Mouse (Mus musculus) hindbrain, embryonic 10.5 days (tissue): ENCODE data around the gene Rps6ka6. TPM values are rescaled to one million over a fixed set of nuclear protein-coding genes. Genes with fewer than 3 reads are reported as not detected.

Experiments used
- DNase-seq: peaks from one replicate; pipeline ENCODE4 v3.0.0-alpha.2; 2017; ENCODE audit warnings: low spot score
- H3K27ac ChIP-seq: fragments of 300-500 bp; sonication (generic); 2 replicates; pipeline ENCODE4 v1.5.1; 2016; ENCODE audit warnings: mild to moderate bottlenecking, moderate library complexity
- H3K27me3 ChIP-seq: fragments of 300-500 bp; sonication (generic); 2 replicates; pipeline ENCODE4 v1.6.1; 2016; ENCODE audit warnings: mild to moderate bottlenecking; ENCODE audit not compliant: poor library complexity, insufficient read depth, severe bottlenecking
- H3K36me3 ChIP-seq: fragments of 300-500 bp; sonication (generic); 2 replicates; pipeline ENCODE4 v1.6.1; 2016; ENCODE audit warnings: mild to moderate bottlenecking, moderate library complexity
- H3K4me1 ChIP-seq: fragments of 300-500 bp; sonication (generic); replicated peaks from 2 replicates; pipeline ENCODE4 v1.6.1; 2016; ENCODE audit warnings: mild to moderate bottlenecking
- H3K4me3 ChIP-seq: fragments of 300-500 bp; sonication (generic); 2 replicates; pipeline ENCODE4 v1.5.1; 2016; ENCODE audit warnings: mild to moderate bottlenecking, moderate library complexity
- H3K9me3 ChIP-seq: fragments of 300-500 bp; sonication (generic); 2 replicates; pipeline ENCODE4 v1.6.1; 2016; ENCODE audit warnings: mild to moderate bottlenecking, moderate library complexity
- WGBS: fragments of 180-500 bp; shearing (Covaris S2); methylation state at CpG from one replicate; pipeline ENCODE4 v1.1.7; 2016; 5-methylcytosine and 5-hydroxymethylcytosine counted together
- polyA plus RNA-seq: library from polyadenylated mRNA; unstranded; fragments of >200 nt; fragmentation: Nextera tagmentation; extraction: Ambion mirVana; gene quantifications from 2 replicates; pipeline ENCODE4 v1.2.1, GENCODE M21; 2016

Rps6ka6 gene
- polyA plus RNA-seq, result 44.9 and 60.5 TPM in 2 replicates

- Histone ChIP-seq H3K4me3 (no peak within 1 kb of the TSS), H3K9me3 (no peaks in the 10 kb centered on the region), H3K27me3 (no peaks in the 10 kb centered on the region), H3K4me1 (no peaks in the 10 kb centered on the region), H3K27ac (no peak within 1 kb of the TSS), H3K36me3 (no peaks in the 10 kb centered on the region)
- no peak for DNase-seq
- WGBS, result 70% methylated on average over 10 of the region's 10 CpGs
Measured at GRCm38 (mm10) chrX:111537859-111538258, at the start of gene Rps6ka6. Rps6ka6 (minus strand) TSS chrX:111537959.

- no peaks in the 10 kb centered on the region for H3K9me3 ChIP-seq
- no peak for DNase-seq
- no peaks in the 10 kb centered on the region for H3K36me3 ChIP-seq
- no peaks in the 10 kb centered on the region for H3K27me3 ChIP-seq
- no peak overlapping the region for H3K27ac ChIP-seq
- H3K4me3 ChIP-seq, result no peak overlapping the region
- 93% methylated on average over 2 of the region's 2 CpGs for WGBS
- no peaks in the 10 kb centered on the region for H3K4me1 ChIP-seq
Measured at GRCm38 (mm10) chrX:111577044-111577443, 39.3 kb upstream of the Rps6ka6 start.

GRCm38 (mm10) chrX:111518206-111518605 lies 19.6 kb downstream of the Rps6ka6 start:
- Histone ChIP-seq H3K27ac (no peak overlapping the region), H3K9me3 (no peaks in the 10 kb centered on the region), H3K36me3 (no peaks in the 10 kb centered on the region), H3K27me3 (no peaks in the 10 kb centered on the region), H3K4me3 (no peak overlapping the region), H3K4me1 (no peaks in the 10 kb centered on the region)
- no peak for DNase-seq
- WGBS, result 83% methylated on average over 1 of the region's 1 CpGs

- no peak for DNase-seq
- H3K9me3 ChIP-seq, result no peaks in the 10 kb centered on the region
- no peaks in the 10 kb centered on the region for H3K36me3 ChIP-seq
- no peaks in the 10 kb centered on the region for H3K27me3 ChIP-seq
- no peaks in the 10 kb centered on the region for H3K4me1 ChIP-seq
- peak overlapping the region; percentile 66 for H3K4me3 ChIP-seq
- WGBS, result 29% methylated on average over 12 of the region's 12 CpGs
- peak overlapping the region; percentile 90 for H3K27ac ChIP-seq
Measured at GRCm38 (mm10) chrX:111463565-111464093, 74.1 kb downstream of the Rps6ka6 start.

- Histone ChIP-seq H3K27me3 (no peaks in the 10 kb centered on the region), H3K9me3 (no peaks in the 10 kb centered on the region), H3K36me3 (no peaks in the 10 kb centered on the region), H3K4me3 (peak overlapping the region; percentile 66), H3K4me1 (no peaks in the 10 kb centered on the region), H3K27ac (peak overlapping the region; percentile 90)
- WGBS, result 15% methylated on average over 46 of the region's 72 CpGs
- peak; percentile 77 for DNase-seq
Measured at GRCm38 (mm10) chrX:111462833-111463564, 74.8 kb downstream of the Rps6ka6 start.

- no peaks in the 10 kb centered on the region for H3K27me3 ChIP-seq
- no peaks in the 10 kb centered on the region for H3K4me1 ChIP-seq
- peak overlapping the region; percentile 66 for H3K4me3 ChIP-seq
- H3K36me3 ChIP-seq, result no peaks in the 10 kb centered on the region
- no peaks in the 10 kb centered on the region for H3K9me3 ChIP-seq
- no peak for DNase-seq
- WGBS, result 13% methylated on average over 21 of the region's 21 CpGs
- peak overlapping the region; percentile 90 for H3K27ac ChIP-seq
Measured at GRCm38 (mm10) chrX:111462495-111462832, 75.3 kb downstream of the Rps6ka6 start.

GRCm38 (mm10) chrX:111462092-111462491 lies 75.7 kb downstream of the Rps6ka6 start:
- no peaks in the 10 kb centered on the region for H3K9me3 ChIP-seq
- DNase-seq, result no peak
- 20% methylated on average over 8 of the region's 8 CpGs for WGBS
- peak overlapping the region; percentile 90 for H3K27ac ChIP-seq
- no peaks in the 10 kb centered on the region for H3K4me1 ChIP-seq
- peak overlapping the region; percentile 66 for H3K4me3 ChIP-seq
- H3K36me3 ChIP-seq, result no peaks in the 10 kb centered on the region
- H3K27me3 ChIP-seq, result no peaks in the 10 kb centered on the region

GRCm38 (mm10) chrX:111460166-111460565 lies 77.6 kb downstream of the Rps6ka6 start:
- DNase-seq, result peak; percentile 7
- Histone ChIP-seq H3K4me3 (no peak overlapping the region), H3K4me1 (no peaks in the 10 kb centered on the region), H3K27me3 (no peaks in the 10 kb centered on the region), H3K9me3 (no peaks in the 10 kb centered on the region), H3K36me3 (no peaks in the 10 kb centered on the region), H3K27ac (no peak overlapping the region)

- H3K27me3 ChIP-seq, result no peaks in the 10 kb centered on the region
- H3K36me3 ChIP-seq, result no peaks in the 10 kb centered on the region
- no peaks in the 10 kb centered on the region for H3K4me1 ChIP-seq
- no peak overlapping the region for H3K27ac ChIP-seq
- DNase-seq, result no peak
- no peak overlapping the region for H3K4me3 ChIP-seq
- no peaks in the 10 kb centered on the region for H3K9me3 ChIP-seq
Measured at GRCm38 (mm10) chrX:111436571-111436970, 101.2 kb downstream of the Rps6ka6 start.

GRCm38 (mm10) chrX:111414775-111415174 lies 123.0 kb downstream of the Rps6ka6 start:
- 93% methylated on average over 4 of the region's 4 CpGs for WGBS
- DNase-seq, result no peak

GRCm38 (mm10) chrX:111404816-111405215 lies 132.9 kb downstream of the Rps6ka6 start:
- DNase-seq, result no peak
- H3K9me3 ChIP-seq, result no peaks in the 10 kb centered on the region
- no peaks in the 10 kb centered on the region for H3K36me3 ChIP-seq
- no peak overlapping the region for H3K27ac ChIP-seq
- no peaks in the 10 kb centered on the region for H3K4me1 ChIP-seq
- no peaks in the 10 kb centered on the region for H3K27me3 ChIP-seq
- 90% methylated on average over 2 of the region's 2 CpGs for WGBS
- H3K4me3 ChIP-seq, result no peak overlapping the region

More at GRCm38 (mm10) chrX:111414775-111415174, 123.0 kb downstream of the Rps6ka6 start:
- Histone ChIP-seq H3K27ac (no peak overlapping the region), H3K4me1 (no peaks in the 10 kb centered on the region), H3K4me3 (no peak overlapping the region), H3K27me3 (no peaks in the 10 kb centered on the region), H3K9me3 (no peaks in the 10 kb centered on the region), H3K36me3 (no peaks in the 10 kb centered on the region)

- H3K27me3 ChIP-seq, result no peaks in the 10 kb centered on the region
- H3K4me3 ChIP-seq, result no peak overlapping the region
- no peaks in the 10 kb centered on the region for H3K36me3 ChIP-seq
- no peaks in the 10 kb centered on the region for H3K9me3 ChIP-seq
- DNase-seq, result no peak
- no peaks in the 10 kb centered on the region for H3K4me1 ChIP-seq
- WGBS, result 79% methylated on average over 5 of the region's 5 CpGs
- H3K27ac ChIP-seq, result no peak overlapping the region
Measured at GRCm38 (mm10) chrX:111377020-111377419, 160.7 kb downstream of the Rps6ka6 start.

GRCm38 (mm10) chrX:111374177-111374576 lies 163.6 kb downstream of the Rps6ka6 start:
- H3K4me1 ChIP-seq, result no peaks in the 10 kb centered on the region
- no peaks in the 10 kb centered on the region for H3K9me3 ChIP-seq
- no peaks in the 10 kb centered on the region for H3K27me3 ChIP-seq
- no peak overlapping the region for H3K4me3 ChIP-seq
- H3K36me3 ChIP-seq, result no peaks in the 10 kb centered on the region
- no peak overlapping the region for H3K27ac ChIP-seq
- DNase-seq, result no peak
- WGBS, result 36% methylated on average over 1 of the region's 1 CpGs
